In genomic region chr11:69621571-69622268, GRCm38 (mm10) we compare ENCODE assay signal across 7 mouse cellular contexts. TPM values are rescaled to one million over a fixed set of nuclear protein-coding genes. Genes with fewer than 3 reads are reported as not detected.
DNase-seq lines count a peak whose midpoint lies in the region; TF ChIP-seq lines count a peak whose summit lies in the region.

TSS of gene Sat2 (plus strand) at chr11:69622024.

- peaks cover 14% of the 10 kb centered on the region for H3K27me3 ChIP-seq in forebrain, embryonic 10.5 days (ENCODE audit: poor library complexity, severe bottlenecking)

- 0 out of 2 replicates have a peak, but pooled peaks cover 2% of the 10 kb centered on the region for H3K36me3 ChIP-seq in forebrain, embryonic 10.5 days (replicated peaks)
- H3K36me3 ChIP-seq in macrophage (ENCODE audit: inconsistent target), result no peaks in the 10 kb centered on the region

- no peak for TF ChIP-seq CTCF in bone marrow macrophage, adult 2 months (IDR thresholded peaks at IDR 0.05; ENCODE audit: low read depth, low read length)

- no peaks in the 10 kb centered on the region for H3K79me2 ChIP-seq in macrophage (ENCODE audit: inconsistent target)

- H3K9me3 ChIP-seq in forebrain, embryonic 10.5 days, result no peaks in the 10 kb centered on the region

- H3K4me1 ChIP-seq in bone marrow macrophage, adult 2 months (ENCODE audit: control insufficient read depth, insufficient read depth, low read length), result peaks cover 3% of the 10 kb centered on the region
- H3K4me1 ChIP-seq in forebrain, embryonic 10.5 days, result peaks cover 34% of the 10 kb centered on the region

- intact Hi-C loops in heart, postnatal 10 days (cut with DNase I), result no loop called here

- H3K27ac ChIP-seq in bone marrow macrophage, adult 2 months (ENCODE audit: insufficient read depth, low read depth, low read length), result no peak within 1 kb of the TSS
- peak within 1 kb of the TSS; percentile 93 for H3K27ac ChIP-seq in forebrain, embryonic 10.5 days
- H3K27ac ChIP-seq in macrophage, result no peak within 1 kb of the TSS

- WGBS in forebrain, embryonic 10.5 days, result under 1% methylated on average over 20 of the region's 20 CpGs
- WGBS in macrophage (ENCODE audit: missing documents), result 13% methylated on average over 18 of the region's 20 CpGs

- DNase-seq in Muller cell, postnatal 12 days (ENCODE audit: inconsistent ontology term), result peak; percentile 87
- DNase-seq in forebrain, embryonic 10.5 days (ENCODE audit: extremely low spot score, low spot score), result peak; percentile 86
- DNase-seq in heart, postnatal 10 days, result peak; percentile 64 to 75
- DNase-seq in layer of hippocampus, postnatal 10 days (ENCODE audit: low spot score in 2 of 2), result peak; percentile 65 to 69
- DNase-seq in urinary bladder, postnatal 25 days (ENCODE audit: low spot score), result peak; percentile 34

- no peak for TF ChIP-seq POLR2A in bone marrow macrophage, adult 2 months (IDR thresholded peaks at IDR 0.05; ENCODE audit: borderline replicate concordance, low read depth, low read length)

- peak within 1 kb of the TSS; percentile 65 for H3K4me3 ChIP-seq in bone marrow macrophage, adult 2 months (ENCODE audit: insufficient read depth, low read length)
- H3K4me3 ChIP-seq in forebrain, embryonic 10.5 days, result peak within 1 kb of the TSS; percentile 59
- H3K4me3 ChIP-seq in macrophage (ENCODE audit: inconsistent target), result peak within 1 kb of the TSS; percentile 55

RNA-seq across cellular contexts. Expression of gene Sat2, which starts in this region (rescaled TPM):
- 2.5 and 4.3 TPM in 2 replicates for polyA plus RNA-seq in bone marrow macrophage, adult 2 months (2012; ENCODE audit: insufficient read depth, insufficient read length, missing spikeins)
- 13.7 and 15.4 TPM in 2 replicates for polyA plus RNA-seq in forebrain, embryonic 10.5 days (2016; fragmentation: Nextera tagmentation; extraction: Ambion mirVana)
- total RNA-seq in heart, postnatal 10 days (2021), result 1 to 10 TPM; 4.3 to 4.7 TPM
- total RNA-seq in layer of hippocampus, postnatal 10 days (2021), result 10 to 100 TPM; 15.0 to 17.1 TPM
- 1 to 10 TPM in 15 of 26 experiments, under 1 TPM in 2, not detected in 9; 0.93 to 8.9 (median 1.8) TPM for total RNA-seq in macrophage (2018; cell fraction: chromatin; rRNA removed)
- 1 to 10 TPM in 18 of 26 experiments, under 1 TPM in 8; 0.75 to 2.1 (median 1.2) TPM for total RNA-seq in macrophage (2018; cell fraction: cytosol; rRNA removed)
- total RNA-seq in macrophage (2018; cell fraction: nucleus; rRNA removed), result 1 to 10 TPM in 16 of 26 experiments, under 1 TPM in 4, not detected in 6; 0.63 to 5.8 (median 1.4) TPM
- 1.6 to 2.2 TPM (median 1.6 TPM) in 3 replicates for polyA plus RNA-seq in macrophage (2018)

Comparison
In these comparisons a context has a peak if more than half of its experiments do, and no peak if none do; other contexts are left out.
1. DNase-seq: peak in every context shown above with its lines; median percentile 87 in Muller cell, postnatal 12 days; 86 in forebrain, embryonic 10.5 days; 70 in heart, postnatal 10 days; 67 in layer of hippocampus, postnatal 10 days; 34 in urinary bladder, postnatal 25 days.